Comparison of ENCODE assay signal across 14 mouse cellular contexts in genomic region chr2:18917380-18917750, GRCm38 (mm10).
A peak's percentile ranks its signal among the peaks of the same experiment; 100 is the strongest.
DNase-seq lines count a peak whose midpoint lies in the region; ATAC-seq and TF ChIP-seq lines count a peak whose summit lies in the region.
"Had no signal": no experiment of that assay in that cellular context is flagged by ENCODE, and none has a peak within 500 bp of the region (broad histone marks: within the 10 kb centered on the region; RNA-seq: fewer than 3 reads in every experiment).

No protein-coding gene starts in this region.

- peaks cover 88% of the 10 kb centered on the region for H3K4me1 ChIP-seq in liver, embryonic 13.5 days (replicated peaks)
- H3K4me1 ChIP-seq in liver, embryonic 11.5 days (replicated peaks; ENCODE audit: control insufficient read depth, insufficient read depth, low read length) = peaks cover 53% of the 10 kb centered on the region
- H3K4me1 ChIP-seq in MEL (ENCODE audit: control insufficient read depth in 1 of 2, insufficient read depth in 2 of 2, low read length in 2 of 2) = peaks cover 14 to 25% of the 10 kb centered on the region in 2 experiments

- H3K9me3 ChIP-seq in liver, embryonic 13.5 days (replicated peaks) = no peaks in the 10 kb centered on the region
- H3K9me3 ChIP-seq in liver, embryonic 11.5 days (ENCODE audit: control insufficient read depth, low read length) = no peaks in the 10 kb centered on the region
- no peaks in the 10 kb centered on the region for H3K9me3 ChIP-seq in MEL (replicated peaks; ENCODE audit: insufficient read depth, low read length)
- H3K9me3 ChIP-seq: forebrain, embryonic 10.5 days; midbrain, embryonic 12.5 days; neural tube, embryonic 13.5 days had no signal

- H3K36me3 ChIP-seq in liver, embryonic 13.5 days = no peaks in the 10 kb centered on the region
- H3K36me3 ChIP-seq in liver, embryonic 11.5 days (ENCODE audit: control insufficient read depth, insufficient read depth, low read length) = no peaks in the 10 kb centered on the region
- peaks cover 0 to 29% of the 10 kb centered on the region in 2 experiments; a peak in 2 of 4 replicates for H3K36me3 ChIP-seq in MEL (ENCODE audit: control insufficient read depth in 1 of 2, insufficient read depth in 2 of 2, low read length in 2 of 2)
- H3K36me3 ChIP-seq: forebrain, embryonic 10.5 days; midbrain, embryonic 12.5 days; neural tube, embryonic 13.5 days had no signal

- H3K4me2 ChIP-seq in liver, embryonic 13.5 days = 0 out of 2 replicates have a peak overlapping the region, but pooled peaks have one; percentile 20
- no peak overlapping the region for H3K4me2 ChIP-seq in liver, embryonic 11.5 days
- H3K4me2 ChIP-seq: lung, embryonic 14.5 days; midbrain, embryonic 12.5 days; neural tube, embryonic 13.5 days had no signal

- no peak for DNase-seq in liver, embryonic 13.5 days
- DNase-seq in liver, embryonic 11.5 days (ENCODE audit: low spot score) = no peak
- DNase-seq in MEL (ENCODE audit: low read depth, low spot score) = peak; percentile 40
- peak; percentile 73 for DNase-seq in induced T-regulatory cell, adult 2 months (ENCODE audit: low read depth)
- peak; percentile 58 for DNase-seq in skeletal muscle tissue, adult 2 months (ENCODE audit: low read depth, low spot score)
- DNase-seq in layer of hippocampus, adult 2 months (ENCODE audit: low spot score in 2 of 2) = no peak
- DNase-seq in heart, postnatal 25 days (ENCODE audit: low spot score) = no peak
- DNase-seq: cerebellum, adult 9-10 months; kidney, adult 18-20 months; lung, embryonic 14.5 days had no signal

- no peak for ATAC-seq in liver, embryonic 13.5 days (ENCODE audit: low read depth)
- no peak for ATAC-seq in liver, embryonic 11.5 days (replicated peaks; ENCODE audit: low FRiP score)
- ATAC-seq in cerebellum, adult (ENCODE audit: insufficient number of reproducible peaks, low FRiP score, low TSS enrichment) = no peak

- no peak overlapping the region for H3K4me3 ChIP-seq in liver, embryonic 13.5 days (replicated peaks)
- H3K4me3 ChIP-seq in liver, embryonic 11.5 days (ENCODE audit: low read depth, low read length) = no peak overlapping the region
- no peak overlapping the region for H3K4me3 ChIP-seq in MEL (ENCODE audit: control insufficient read depth in 1 of 2, insufficient read depth in 1 of 2, low read depth in 2 of 2, low read length in 2 of 2)
- H3K4me3 ChIP-seq in layer of hippocampus, adult 2 months = no peak overlapping the region
- H3K4me3 ChIP-seq: forebrain, embryonic 10.5 days; midbrain, embryonic 12.5 days; neural tube, embryonic 13.5 days had no signal

- peak overlapping the region; percentile 0 for H3K9ac ChIP-seq in liver, embryonic 13.5 days
- H3K9ac ChIP-seq in liver, embryonic 11.5 days (ENCODE audit: low read depth, low read length) = no peak overlapping the region
- H3K9ac ChIP-seq in MEL (ENCODE audit: control insufficient read depth, low read depth, low read length, poor library complexity, severe bottlenecking) = no peak overlapping the region
- H3K9ac ChIP-seq: lung, embryonic 14.5 days; midbrain, embryonic 12.5 days; neural tube, embryonic 13.5 days had no signal

- TF ChIP-seq RAD21 in MEL (IDR thresholded peaks at IDR 0.05; ENCODE audit: low read depth, low read length) = no peak

- 37% methylated on average over 1 of the region's 1 CpGs for WGBS in liver, embryonic 13.5 days (ENCODE audit: insufficient replicate concordance)
- WGBS in liver, embryonic 11.5 days = 72% methylated on average over 1 of the region's 1 CpGs

- intact Hi-C loops in heart, postnatal 25 days (cut with DNase I) = no loop called here

- peaks cover 4% of the 10 kb centered on the region for H3K79me2 ChIP-seq in MEL (ENCODE audit: control insufficient read depth, insufficient read depth, low read length, poor library complexity)

- TF ChIP-seq POLR2A in MEL (IDR thresholded peaks at IDR 0.05; ENCODE audit: control insufficient read depth in 1 of 2, insufficient read depth in 1 of 2, low read depth in 1 of 2, low read length in 2 of 2, poor library complexity in 1 of 2) = no peak

- peak overlapping the region; percentile 66 for H3K27ac ChIP-seq in liver, embryonic 13.5 days
- no peak overlapping the region for H3K27ac ChIP-seq in liver, embryonic 11.5 days (ENCODE audit: low read depth, low read length)
- 0 out of 2 replicates have a peak overlapping the region, but pooled peaks have one; percentile 27 for H3K27ac ChIP-seq in MEL (ENCODE audit: control insufficient read depth, low read depth, low read length)
- no peak overlapping the region for H3K27ac ChIP-seq in layer of hippocampus, adult 2 months
- H3K27ac ChIP-seq: forebrain, embryonic 10.5 days; midbrain, embryonic 12.5 days; neural tube, embryonic 13.5 days had no signal

- H3K27me3 ChIP-seq in liver, embryonic 13.5 days = no peaks in the 10 kb centered on the region
- no peaks in the 10 kb centered on the region for H3K27me3 ChIP-seq in liver, embryonic 11.5 days (replicated peaks; ENCODE audit: control insufficient read depth, insufficient read depth, low read length)
- no peaks in the 10 kb centered on the region for H3K27me3 ChIP-seq in MEL (ENCODE audit: control insufficient read depth in 1 of 2, insufficient read depth in 2 of 2, low read length in 2 of 2)
- H3K27me3 ChIP-seq: midbrain, embryonic 12.5 days; neural tube, embryonic 13.5 days had no signal

- TF ChIP-seq EP300 in MEL (IDR thresholded peaks at IDR 0.05; ENCODE audit: low read depth in 1 of 2, low read length in 2 of 2) = no peak

- TF ChIP-seq CTCF in MEL (IDR thresholded peaks at IDR 0.05 in 2 of 3, conservative IDR thresholded peaks at IDR 0.05 in 1 of 3; ENCODE audit: control insufficient read depth in 1 of 3, insufficient read depth in 1 of 3, low read depth in 2 of 3, low read length in 3 of 3, poor library complexity in 1 of 3, severe bottlenecking in 1 of 3) = no peak
- no peak for TF ChIP-seq CTCF in layer of hippocampus, adult 2 months (conservative IDR thresholded peaks at IDR 0.05)

TF ChIP-seq in MEL, 35 proteins besides CTCF, POLR2A, EP300 and RAD21:
- no peak for TF ChIP-seq UBTF (IDR thresholded peaks at IDR 0.05; ENCODE audit: borderline replicate concordance, insufficient read depth, low read depth, low read length)
- TF ChIP-seq MXI1 (IDR thresholded peaks at IDR 0.05; ENCODE audit: low read depth, low read length) = no peak
- no peak for TF ChIP-seq SMC3 (IDR thresholded peaks at IDR 0.05; ENCODE audit: low read depth, low read length)
- TF ChIP-seq MAX (IDR thresholded peaks at IDR 0.05; ENCODE audit: low read length) = no peak
- TF ChIP-seq KAT2A (conservative IDR thresholded peaks at IDR 0.05; ENCODE audit: low read depth, low read length) = no peak
- TF ChIP-seq ZMIZ1 (IDR thresholded peaks at IDR 0.05; ENCODE audit: low read depth, low read length) = no peak
- no peak for TF ChIP-seq GATA1 (IDR thresholded peaks at IDR 0.05; ENCODE audit: low read depth, low read length)
- TF ChIP-seq TAL1 (IDR thresholded peaks at IDR 0.05; ENCODE audit: low read length) = no peak
- no peak for TF ChIP-seq POLR2AphosphoS2 (IDR thresholded peaks at IDR 0.05; ENCODE audit: low read length)
- no peak for TF ChIP-seq BHLHE40 (IDR thresholded peaks at IDR 0.05; ENCODE audit: borderline replicate concordance, low read depth, low read length)
- TF ChIP-seq POLR2AphosphoS5 (IDR thresholded peaks at IDR 0.05; ENCODE audit: borderline replicate concordance, low read depth, low read length) = no peak
- no peak for TF ChIP-seq ETS1 (IDR thresholded peaks at IDR 0.05; ENCODE audit: low read depth, low read length)
- TF ChIP-seq ZKSCAN1 (IDR thresholded peaks at IDR 0.05; ENCODE audit: low read depth, low read length) = no peak
- no peak for TF ChIP-seq GABPA (IDR thresholded peaks at IDR 0.05; ENCODE audit: low read depth, low read length)
- no peak for TF ChIP-seq ZNF384 (IDR thresholded peaks at IDR 0.05; ENCODE audit: low read depth, low read length)

Comparison
In these comparisons a context has a peak if more than half of its experiments do, and no peak if none do; other contexts are left out.
1. H3K27ac ChIP-seq: peak in liver, embryonic 13.5 days (single experiment) and MEL (single experiment); none in liver, embryonic 11.5 days (single experiment) and layer of hippocampus, adult 2 months (single experiment).
2. DNase-seq: peak in MEL (single experiment), induced T-regulatory cell, adult 2 months (single experiment) and skeletal muscle tissue, adult 2 months (single experiment); none in liver, embryonic 13.5 days (single experiment), liver, embryonic 11.5 days (single experiment), layer of hippocampus, adult 2 months (0 of 2) and heart, postnatal 25 days (single experiment).